ENCODE assay signal across 8 mouse cellular contexts in genomic region chr6:117917576-117917975, GRCm38 (mm10). TPM values are rescaled to one million over a fixed set of nuclear protein-coding genes. Genes with fewer than 3 reads are reported as not detected.
DNase-seq lines count a peak whose midpoint lies in the region; ATAC-seq and TF ChIP-seq lines count a peak whose summit lies in the region.

No protein-coding gene starts in this region.

- TF ChIP-seq POLR2A in lung, adult 2 months (IDR thresholded peaks at IDR 0.05; ENCODE audit: borderline replicate concordance, extremely low read depth, low read depth, low read length) = no peak

- H3K9ac ChIP-seq in embryonic facial prominence, embryonic 14.5 days (ENCODE audit: low read depth, low read length) = peak overlapping the region; percentile 77
- H3K9ac ChIP-seq in kidney, embryonic 14.5 days (ENCODE audit: low read depth, low read length) = peak overlapping the region; percentile 86
- peak overlapping the region; percentile 56; the same call in 1 of the 2 replicates for H3K9ac ChIP-seq in neural tube, embryonic 14.5 days (replicated peaks; ENCODE audit: low read depth, low read length)

- H3K4me2 ChIP-seq in embryonic facial prominence, embryonic 14.5 days (ENCODE audit: low read depth, low read length) = peak overlapping the region; percentile 61
- peak overlapping the region; percentile 88 for H3K4me2 ChIP-seq in kidney, embryonic 14.5 days (replicated peaks; ENCODE audit: low read depth, low read length)
- H3K4me2 ChIP-seq in neural tube, embryonic 14.5 days (ENCODE audit: low read depth, low read length) = peak overlapping the region; percentile 69

- peaks cover 100% of the 10 kb centered on the region for H3K79me2 ChIP-seq in C2C12 (ENCODE audit: control insufficient read depth, insufficient read depth)

- H3K79me3 ChIP-seq in C2C12 (ENCODE audit: low read depth) = peaks cover 95% of the 10 kb centered on the region

- peaks cover 76% of the 10 kb centered on the region for H3K36me3 ChIP-seq in C2C12 (ENCODE audit: control insufficient read depth, insufficient read depth)
- H3K36me3 ChIP-seq in embryonic facial prominence, embryonic 14.5 days (ENCODE audit: control insufficient read depth, insufficient read depth, low read length) = peaks cover 31% of the 10 kb centered on the region
- H3K36me3 ChIP-seq in heart, embryonic 10.5 days = peaks cover 23% of the 10 kb centered on the region
- peaks cover 33% of the 10 kb centered on the region for H3K36me3 ChIP-seq in kidney, embryonic 14.5 days (ENCODE audit: control insufficient read depth, insufficient read depth, low read length)
- H3K36me3 ChIP-seq in neural tube, embryonic 14.5 days (ENCODE audit: control insufficient read depth, insufficient read depth, low read length) = no peaks in the 10 kb centered on the region

- 1% methylated on average over 21 of the region's 21 CpGs for WGBS in embryonic facial prominence, embryonic 14.5 days
- 3% methylated on average over 21 of the region's 21 CpGs for WGBS in heart, embryonic 10.5 days
- WGBS in kidney, embryonic 14.5 days = under 1% methylated on average over 21 of the region's 21 CpGs
- WGBS in lung, adult 2 months = under 1% methylated on average over 21 of the region's 21 CpGs
- 2% methylated on average over 21 of the region's 21 CpGs for WGBS in neural tube, embryonic 14.5 days

- H3K4me3 ChIP-seq in C2C12 (ENCODE audit: insufficient read depth, poor library complexity, severe bottlenecking) = peak overlapping the region; percentile 79
- H3K4me3 ChIP-seq in embryonic facial prominence, embryonic 14.5 days (ENCODE audit: low read depth, low read length) = peak overlapping the region; percentile 63
- peak overlapping the region; percentile 76 for H3K4me3 ChIP-seq in heart, embryonic 10.5 days
- H3K4me3 ChIP-seq in kidney, embryonic 14.5 days (ENCODE audit: low read length) = peak overlapping the region; percentile 73
- peak overlapping the region; percentile 63 for H3K4me3 ChIP-seq in lung, adult 2 months (replicated peaks; ENCODE audit: extremely low read depth, low read depth, low read length)
- peak overlapping the region; percentile 54 for H3K4me3 ChIP-seq in neural tube, embryonic 14.5 days (ENCODE audit: low read depth, low read length)

- peaks cover 20% of the 10 kb centered on the region for H3K4me1 ChIP-seq in embryonic facial prominence, embryonic 14.5 days (ENCODE audit: control insufficient read depth, insufficient read depth, low read length)
- peaks cover 24% of the 10 kb centered on the region for H3K4me1 ChIP-seq in heart, embryonic 10.5 days
- peaks cover 27% of the 10 kb centered on the region; the same call in 1 of the 2 replicates for H3K4me1 ChIP-seq in kidney, embryonic 14.5 days (ENCODE audit: control insufficient read depth, insufficient read depth, low read length)
- H3K4me1 ChIP-seq in lung, adult 2 months (ENCODE audit: control insufficient read depth, insufficient read depth, low read length) = peaks cover 21% of the 10 kb centered on the region
- H3K4me1 ChIP-seq in neural tube, embryonic 14.5 days (ENCODE audit: control insufficient read depth, insufficient read depth, low read length) = peaks cover 16% of the 10 kb centered on the region

- H3K27me3 ChIP-seq in C2C12 (ENCODE audit: control insufficient read depth, insufficient read depth, insufficient read length) = no peaks in the 10 kb centered on the region
- no peaks in the 10 kb centered on the region for H3K27me3 ChIP-seq in embryonic facial prominence, embryonic 14.5 days (replicated peaks; ENCODE audit: control insufficient read depth, insufficient read depth, low read length)
- no peaks in the 10 kb centered on the region for H3K27me3 ChIP-seq in heart, embryonic 10.5 days (ENCODE audit: insufficient read depth, poor library complexity, severe bottlenecking)
- no peaks in the 10 kb centered on the region for H3K27me3 ChIP-seq in kidney, embryonic 14.5 days (ENCODE audit: control insufficient read depth, insufficient read depth, low read length)
- H3K27me3 ChIP-seq in neural tube, embryonic 14.5 days (ENCODE audit: control insufficient read depth, insufficient read depth, low read length) = no peaks in the 10 kb centered on the region

- DNase-seq in adrenal gland, adult 2 months = peak; percentile 69
- DNase-seq in embryonic facial prominence, embryonic 14.5 days (ENCODE audit: low spot score) = peak; percentile 88
- peak; percentile 86 for DNase-seq in heart, embryonic 10.5 days (ENCODE audit: low spot score)
- DNase-seq in lung, adult 2 months = peak; percentile 66
- peak; percentile 77 for DNase-seq in testis, postnatal 14 days (ENCODE audit: low spot score)

- ATAC-seq in embryonic facial prominence, embryonic 14.5 days (ENCODE audit: low read depth) = peak; percentile 64
- ATAC-seq in kidney, embryonic 14.5 days (ENCODE audit: low FRiP score, low TSS enrichment) = peak; percentile 68; the same call in 1 of the 2 replicates
- ATAC-seq in neural tube, embryonic 14.5 days (ENCODE audit: low read depth) = peak; percentile 57

- H3K9me3 ChIP-seq in embryonic facial prominence, embryonic 14.5 days (ENCODE audit: control insufficient read depth, low read length) = no peaks in the 10 kb centered on the region
- no peaks in the 10 kb centered on the region for H3K9me3 ChIP-seq in heart, embryonic 10.5 days
- H3K9me3 ChIP-seq in kidney, embryonic 14.5 days (ENCODE audit: control insufficient read depth, low read length) = no peaks in the 10 kb centered on the region
- no peaks in the 10 kb centered on the region for H3K9me3 ChIP-seq in neural tube, embryonic 14.5 days (ENCODE audit: control insufficient read depth, low read length)

- peak overlapping the region; percentile 91 for H3ac ChIP-seq in C2C12 (ENCODE audit: control insufficient read depth, insufficient read length, low read depth)

- peak overlapping the region; percentile 95 for H3K27ac ChIP-seq in embryonic facial prominence, embryonic 14.5 days (replicated peaks; ENCODE audit: low read depth, low read length)
- peak overlapping the region; percentile 96 for H3K27ac ChIP-seq in heart, embryonic 10.5 days
- H3K27ac ChIP-seq in kidney, embryonic 14.5 days (ENCODE audit: low read depth, low read length) = peak overlapping the region; percentile 98
- H3K27ac ChIP-seq in neural tube, embryonic 14.5 days (ENCODE audit: low read depth, low read length) = peak overlapping the region; percentile 55

- no peak for TF ChIP-seq CTCF in C2C12 (IDR thresholded peaks at IDR 0.05; ENCODE audit: control insufficient read depth, insufficient read depth, insufficient read length)
- TF ChIP-seq CTCF in lung, adult 2 months (IDR thresholded peaks at IDR 0.05; ENCODE audit: insufficient read depth, low read length) = no peak

TF ChIP-seq in C2C12, 6 proteins besides CTCF, POLR2A, EP300 and RAD21:
- TF ChIP-seq FOSL1 (IDR thresholded peaks at IDR 0.05; ENCODE audit: insufficient read depth, low read length, poor library complexity, severe bottlenecking) (no peak), MAX (IDR thresholded peaks at IDR 0.05) (no peak), MYOD1 (IDR thresholded peaks at IDR 0.05; ENCODE audit: control insufficient read depth, insufficient read length, low read depth) (no peak), CEBPB (IDR thresholded peaks at IDR 0.05; ENCODE audit: low read depth) (no peak), MYOG (IDR thresholded peaks at IDR 0.05; ENCODE audit: control insufficient read depth, extremely low read depth, insufficient read length) (no peak), USF1 (IDR thresholded peaks at IDR 0.05; ENCODE audit: low read depth) (no peak)

RNA-seq across cellular contexts. Expression of gene Hnrnpf, which starts 17.5 kb away (rescaled TPM):
- polyA plus RNA-seq in C2C12 (2012; fragmentation: generic; extraction: Trizol) = 374 TPM
- total RNA-seq in adrenal gland, adult 2 months (2021) = 100 to 1,000 TPM; 299 to 305 TPM
- polyA plus RNA-seq in adrenal gland, adult 2 months (2012; rRNA removed) = 30.0 and 43.5 TPM in 2 replicates
- 583 and 637 TPM in 2 replicates for polyA plus RNA-seq in embryonic facial prominence, embryonic 14.5 days (2014; fragmentation: Nextera tagmentation; extraction: Ambion mirVana)
- 660 and 767 TPM in 2 replicates for polyA plus RNA-seq in heart, embryonic 10.5 days (2016; fragmentation: Nextera tagmentation; extraction: Ambion mirVana)
- polyA plus RNA-seq in kidney, embryonic 14.5 days (2014; fragmentation: Nextera tagmentation; extraction: Ambion mirVana) = 606 and 823 TPM in 2 replicates
- 100 and 154 TPM in 2 replicates for polyA plus RNA-seq in lung, adult 2 months (2012; rRNA removed)
- 187 and 245 TPM in 2 replicates for polyA plus RNA-seq in neural tube, embryonic 14.5 days (2014; fragmentation: Nextera tagmentation; extraction: Ambion mirVana)

RNA-seq across cellular contexts. Expression of gene Fxyd4, which starts 19.9 kb away (rescaled TPM):
- 0.75 TPM for polyA plus RNA-seq in C2C12 (2012; fragmentation: generic; extraction: Trizol)
- total RNA-seq in adrenal gland, adult 2 months (2021) = not detected
- not detected in 2 replicates for polyA plus RNA-seq in adrenal gland, adult 2 months (2012; rRNA removed)
- 1.2 and 2.8 TPM in 2 replicates for polyA plus RNA-seq in embryonic facial prominence, embryonic 14.5 days (2014; fragmentation: Nextera tagmentation; extraction: Ambion mirVana)
- 2.2 and 4.1 TPM in 2 replicates for polyA plus RNA-seq in heart, embryonic 10.5 days (2016; fragmentation: Nextera tagmentation; extraction: Ambion mirVana)
- polyA plus RNA-seq in kidney, embryonic 14.5 days (2014; fragmentation: Nextera tagmentation; extraction: Ambion mirVana) = 77.7 and 94.8 TPM in 2 replicates
- 0.41 and 0.61 TPM in 2 replicates for polyA plus RNA-seq in lung, adult 2 months (2012; rRNA removed)
- 1.8 and 4.0 TPM in 2 replicates for polyA plus RNA-seq in neural tube, embryonic 14.5 days (2014; fragmentation: Nextera tagmentation; extraction: Ambion mirVana)

RNA-seq across cellular contexts. Expression of gene Zfp239, which starts 55.7 kb away (rescaled TPM):
- polyA plus RNA-seq in C2C12 (2012; fragmentation: generic; extraction: Trizol) = 4.4 TPM
- 1 to 10 TPM; 1.8 to 3.1 TPM for total RNA-seq in adrenal gland, adult 2 months (2021)
- polyA plus RNA-seq in adrenal gland, adult 2 months (2012; rRNA removed) = 0.61 and 0.83 TPM in 2 replicates
- polyA plus RNA-seq in embryonic facial prominence, embryonic 14.5 days (2014; fragmentation: Nextera tagmentation; extraction: Ambion mirVana) = 6.1 and 7.9 TPM in 2 replicates
- 4.2 and 6.3 TPM in 2 replicates for polyA plus RNA-seq in heart, embryonic 10.5 days (2016; fragmentation: Nextera tagmentation; extraction: Ambion mirVana)
- polyA plus RNA-seq in kidney, embryonic 14.5 days (2014; fragmentation: Nextera tagmentation; extraction: Ambion mirVana) = 6.6 and 10.0 TPM in 2 replicates
- polyA plus RNA-seq in lung, adult 2 months (2012; rRNA removed) = 0.38 and 0.99 TPM in 2 replicates
- polyA plus RNA-seq in neural tube, embryonic 14.5 days (2014; fragmentation: Nextera tagmentation; extraction: Ambion mirVana) = 13.3 and 14.9 TPM in 2 replicates

Comparison
In these comparisons a context has a peak if more than half of its experiments do, and no peak if none do; other contexts are left out.
1. Peak in every context shown above with its lines: DNase-seq, ATAC-seq, H3K4me3 ChIP-seq and H3K27ac ChIP-seq.
2. RNA of gene Fxyd4, which starts 19.9 kb away (polyA plus RNA-seq): 77.7 to 94.8 TPM in kidney, embryonic 14.5 days; 2.2 to 4.1 TPM in heart, embryonic 10.5 days, 1.8 to 4.0 TPM in neural tube, embryonic 14.5 days, 1.2 to 2.8 TPM in embryonic facial prominence, embryonic 14.5 days, 0.75 TPM in C2C12 (single experiment), 0.41 to 0.61 TPM in lung, adult 2 months and not detected in adrenal gland, adult 2 months; every median in the first group is over 10 times any median in the second.